Mouse (Mus musculus) ES-E14 (cell line): ENCODE measurements at regions not wholly inside any gene's neighbourhood (a gene's known extent, or its start where the extent isn't known, plus 50 kb on each side); places are given as distances from the start of the nearest gene placed in this dataset.
A peak's percentile ranks its signal among the peaks of the same experiment; 100 is the strongest.

Experiments
- DNase-seq: peaks from one replicate; pipeline ENCODE4 v3.0.0-alpha.2; 2013; ENCODE audit warnings: low read depth, low spot score
- H3K27ac ChIP-seq: 2 replicates; pipeline ENCODE4 v1.5.1; 2012; ENCODE audit warnings: low read depth, mild to moderate bottlenecking, low read length, moderate library complexity, mixed read lengths; ENCODE audit not compliant: poor library complexity, insufficient read depth, severe bottlenecking
- H3K36me3 ChIP-seq: 2 replicates; pipeline ENCODE4 v1.6.1; 2012; ENCODE audit warnings: mild to moderate bottlenecking, low read length, moderate library complexity, mixed read lengths; ENCODE audit not compliant: control insufficient read depth, poor library complexity, insufficient read depth, severe bottlenecking
- H3K4me1 ChIP-seq, 2 experiments: fragments of 150-350 bp in 1 of 2; sonication (generic) in 1 of 2; 2 replicates each; pipeline ENCODE4 v1.6.1; 2012; ENCODE audit warnings: low read length in 2 of 2, mild to moderate bottlenecking in 1 of 2, mixed read lengths in 1 of 2; ENCODE audit not compliant: control insufficient read depth in 2 of 2, insufficient read depth in 2 of 2, poor library complexity in 1 of 2
- H3K4me3 ChIP-seq, 2 experiments: fragments of 150-350 bp in 1 of 2; sonication (generic) in 1 of 2; 2 replicates each; pipeline ENCODE4 v1.5.1; 2012; ENCODE audit warnings: low read length in 2 of 2, low read depth in 1 of 2, mild to moderate bottlenecking in 1 of 2, mixed read lengths in 1 of 2; ENCODE audit not compliant: insufficient read depth in 1 of 2, poor library complexity in 1 of 2, severe bottlenecking in 1 of 2
- H3K9ac ChIP-seq: 2 replicates; pipeline ENCODE4 v1.6.1; 2012; ENCODE audit warnings: low read depth, mild to moderate bottlenecking, low read length, mixed read lengths; ENCODE audit not compliant: poor library complexity, insufficient read depth, severe bottlenecking
- H3K9me3 ChIP-seq: fragments of 150-350 bp; sonication (generic); 2 replicates; pipeline ENCODE4 v1.6.1; 2012; ENCODE audit warnings: low read depth, mild to moderate bottlenecking, low read length; ENCODE audit not compliant: control insufficient read depth, insufficient read depth
- CHD2 ChIP-seq: IDR thresholded peaks from 2 replicates; pipeline ENCODE4 v1.6.1; 2014; ENCODE audit warnings: mild to moderate bottlenecking, low read depth, low read length, inconsistent platforms
- HCFC1 ChIP-seq: IDR thresholded peaks from 2 replicates; pipeline ENCODE4 v1.6.1; 2012; ENCODE audit warnings: low read length, inconsistent platforms, borderline replicate concordance; ENCODE audit not compliant: insufficient read depth
- MAFK ChIP-seq: IDR thresholded peaks from 2 replicates; pipeline ENCODE4 v1.6.1; 2014; ENCODE audit warnings: mild to moderate bottlenecking, low read depth, low read length, inconsistent platforms; ENCODE audit not compliant: insufficient read depth
- ZC3H11A ChIP-seq: IDR thresholded peaks from 2 replicates; pipeline ENCODE4 v1.6.1; 2012; ENCODE audit warnings: low read depth, mild to moderate bottlenecking, inconsistent platforms, low read length, borderline replicate concordance
- ZNF384 ChIP-seq: IDR thresholded peaks from 2 replicates; pipeline ENCODE4 v1.6.1; 2012; ENCODE audit warnings: low read depth, low read length, inconsistent platforms
- in situ Hi-C, 2 experiments: fragments of 600-800 bp; cut with MboI; formaldehyde crosslinking; loops; one replicate each; pipeline ENCODE4 v1.15.1; 2025; ENCODE audit warnings: low sequenced_read_pairs in 2 of 2, inconsistent platforms in 1 of 2; ENCODE audit not compliant: unreplicated experiment in 2 of 2

GRCm38 (mm10) chr2:172710641-172711040 is 161.2 kb downstream of the Tfap2c start:
- TF ChIP-seq HCFC1 (no peak), ZC3H11A (no peak), MAFK (no peak), CHD2 (no peak), ZNF384 (no peak)
- Histone ChIP-seq H3K36me3 (no peaks in the 10 kb centered on the region), H3K9me3 (no peaks in the 10 kb centered on the region), H3K27ac (no peak overlapping the region), H3K4me3 (no peak overlapping the region), H3K4me1 (peaks cover 6 to 15% of the 10 kb centered on the region in 2 experiments), H3K9ac (no peak overlapping the region)
- in situ Hi-C loops: no loop called here
- DNase-seq: no peak

GRCm38 (mm10) chr2:172726701-172727100 is 177.3 kb downstream of the Tfap2c start:
- H3K9ac ChIP-seq: no peak overlapping the region
- no peak overlapping the region for H3K4me3 ChIP-seq
- no peak for DNase-seq
- H3K9me3 ChIP-seq: no peaks in the 10 kb centered on the region
- H3K4me1 ChIP-seq: peaks cover 3 to 12% of the 10 kb centered on the region in 2 experiments; a peak in 2 of 4 replicates
- no peaks in the 10 kb centered on the region for H3K36me3 ChIP-seq
- no peak overlapping the region for H3K27ac ChIP-seq
- TF ChIP-seq ZC3H11A (no peak), ZNF384 (no peak), CHD2 (no peak), MAFK (no peak), HCFC1 (no peak)
- in situ Hi-C loops: no loop called here

- Histone ChIP-seq H3K36me3 (no peaks in the 10 kb centered on the region), H3K9me3 (no peaks in the 10 kb centered on the region), H3K4me1 (peaks cover 3 to 18% of the 10 kb centered on the region in 2 experiments; a peak in 2 of 4 replicates), H3K9ac (no peak overlapping the region), H3K27ac (no peak overlapping the region), H3K4me3 (no peak overlapping the region; a peak in 1 of 4 replicates)
- no peak for TF ChIP-seq MAFK
- no peak for TF ChIP-seq ZC3H11A
- no peak for TF ChIP-seq ZNF384
- TF ChIP-seq CHD2: no peak
- no peak for TF ChIP-seq HCFC1
- DNase-seq: no peak
- in situ Hi-C loops: no loop called here
These were observed 178.2 kb downstream of the Tfap2c start for GRCm38 (mm10) chr2:172727576-172727975.

- TF ChIP-seq CHD2 (no peak), HCFC1 (no peak), MAFK (no peak), ZC3H11A (no peak), ZNF384 (no peak)
- no peaks in the 10 kb centered on the region for H3K36me3 ChIP-seq
- in situ Hi-C loops: no loop called here
- H3K4me3 ChIP-seq: peak overlapping the region; percentile 44 to 66
- peak overlapping the region; percentile 2; the same call in 1 of the 2 replicates for H3K9ac ChIP-seq
- no peaks in the 10 kb centered on the region for H3K9me3 ChIP-seq
- no peak overlapping the region for H3K27ac ChIP-seq
- DNase-seq: no peak
- peaks cover 5 to 22% of the 10 kb centered on the region in 2 experiments; a peak in 3 of 4 replicates for H3K4me1 ChIP-seq
These were observed 178.9 kb downstream of the Tfap2c start for GRCm38 (mm10) chr2:172728240-172728821.
